Mouse (Mus musculus): ENCODE results near the gene Hdhd5. TPM values are rescaled to one million over a fixed set of nuclear protein-coding genes. Genes with fewer than 3 reads are reported as not detected.

Gene Hdhd5
- polyA plus RNA-seq, 1 experiment from 2014 or later, result 7.4 TPM

DNA sequence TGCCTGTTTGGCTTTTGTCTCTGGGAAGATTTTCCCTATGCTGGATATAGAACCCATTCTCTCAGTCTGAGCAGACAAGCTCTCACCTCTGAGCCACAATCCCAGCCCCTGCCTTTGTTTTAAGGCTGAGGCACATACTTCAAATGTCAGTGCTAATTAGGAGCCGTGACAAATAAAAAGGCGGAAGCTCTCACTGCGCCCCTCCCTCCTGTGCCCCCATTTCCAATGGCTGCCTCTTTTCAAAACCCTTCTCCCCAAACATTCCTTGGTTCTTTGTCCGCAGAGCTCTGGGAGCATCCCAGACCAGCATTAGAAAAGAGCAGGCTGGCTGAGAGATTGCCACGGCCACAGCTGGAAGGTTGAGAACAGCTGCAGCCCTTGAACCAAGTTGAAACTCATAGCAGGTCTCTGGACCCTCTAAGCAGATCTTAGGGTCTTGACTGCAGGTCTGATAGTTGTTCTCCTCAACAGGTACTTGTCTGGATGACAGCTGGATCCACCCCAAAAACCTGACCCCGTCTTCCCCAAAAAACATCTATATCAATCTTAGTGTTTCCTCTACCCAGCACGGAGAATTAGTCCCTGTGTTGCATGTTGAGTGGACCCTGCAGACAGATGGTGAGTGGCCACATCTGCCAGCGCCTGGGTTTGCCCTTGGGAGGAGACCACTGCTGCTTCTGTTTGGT lies 58.5 kb downstream of the Hdhd5 start:
- Histone ChIP-seq H3K9me3 (ENCODE audit: control insufficient read depth, low read length) (no peaks in the 10 kb centered on the region), H3K27ac (replicated peaks; ENCODE audit: low read depth, low read length) (no peak overlapping the region; the same call in 1 of the 2 replicates), H3K4me3 (ENCODE audit: low read depth, low read length) (no peak overlapping the region), H3K9ac (ENCODE audit: low read depth, low read length) (no peak overlapping the region), H3K4me2 (ENCODE audit: low read depth, low read length) (no peak overlapping the region), H3K36me3 (ENCODE audit: control insufficient read depth, insufficient read depth, low read length) (no peaks in the 10 kb centered on the region), H3K27me3 (replicated peaks; ENCODE audit: control insufficient read depth, insufficient read depth, low read length) (no peaks in the 10 kb centered on the region), H3K4me1 (ENCODE audit: control insufficient read depth, insufficient read depth, low read length) (peaks cover 21% of the 10 kb centered on the region)
- 23% methylated on average over 8 of the region's 8 CpGs for WGBS
- ATAC-seq (ENCODE audit: low read depth), result peak; percentile 21; the same call in 1 of the 2 replicates
- DNase-seq (ENCODE audit: low spot score), result no peak

- H3K4me1 ChIP-seq (ENCODE audit: control insufficient read depth, insufficient read depth, low read length), result peaks cover 21% of the 10 kb centered on the region
- H3K9ac ChIP-seq (ENCODE audit: low read depth, low read length), result no peak overlapping the region
- 10% methylated on average over 5 of the region's 5 CpGs for WGBS
- no peaks in the 10 kb centered on the region for H3K27me3 ChIP-seq (replicated peaks; ENCODE audit: control insufficient read depth, insufficient read depth, low read length)
- no peaks in the 10 kb centered on the region for H3K9me3 ChIP-seq (ENCODE audit: control insufficient read depth, low read length)
- no peak overlapping the region for H3K4me2 ChIP-seq (ENCODE audit: low read depth, low read length)
- H3K36me3 ChIP-seq (ENCODE audit: control insufficient read depth, insufficient read depth, low read length), result no peaks in the 10 kb centered on the region
- no peak overlapping the region; the same call in none of the 2 replicates for H3K27ac ChIP-seq (replicated peaks; ENCODE audit: low read depth, low read length)
- DNase-seq (ENCODE audit: low spot score), result no peak
- ATAC-seq (ENCODE audit: low read depth), result peak; percentile 71
- H3K4me3 ChIP-seq (ENCODE audit: low read depth, low read length), result no peak overlapping the region
Measured at GRCm38 (mm10) chr6:120471991-120472441, 59.1 kb downstream of the Hdhd5 start.

DNA sequence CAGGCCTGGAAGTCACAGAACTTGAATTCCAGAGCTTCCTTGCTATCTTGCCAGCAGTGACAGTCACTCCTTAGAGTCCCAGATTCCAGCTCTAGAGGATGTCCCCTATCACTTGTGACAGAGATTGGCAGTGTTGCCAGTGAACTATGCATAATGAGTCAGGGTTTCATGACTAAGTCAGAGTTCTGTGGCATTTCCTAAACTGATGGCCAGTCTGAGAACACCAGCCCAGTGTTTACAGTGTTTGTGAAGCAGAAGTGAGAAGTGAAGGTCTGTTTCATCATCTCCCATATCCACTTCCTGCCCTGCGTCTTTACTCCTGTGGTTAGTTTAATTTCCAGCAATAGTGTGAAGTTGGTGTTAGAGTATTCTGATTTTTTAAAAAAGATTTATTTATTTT lies 60.5 kb downstream of the Hdhd5 start:
- Histone ChIP-seq H3K4me2 (ENCODE audit: low read depth, low read length) (no peak overlapping the region), H3K27ac (replicated peaks; ENCODE audit: low read depth, low read length) (no peak overlapping the region), H3K9me3 (ENCODE audit: control insufficient read depth, low read length) (no peaks in the 10 kb centered on the region), H3K27me3 (replicated peaks; ENCODE audit: control insufficient read depth, insufficient read depth, low read length) (no peaks in the 10 kb centered on the region), H3K4me1 (ENCODE audit: control insufficient read depth, insufficient read depth, low read length) (peaks cover 21% of the 10 kb centered on the region), H3K36me3 (ENCODE audit: control insufficient read depth, insufficient read depth, low read length) (no peaks in the 10 kb centered on the region), H3K9ac (ENCODE audit: low read depth, low read length) (no peak overlapping the region), H3K4me3 (ENCODE audit: low read depth, low read length) (no peak overlapping the region)
- DNase-seq (ENCODE audit: low spot score), result no peak
- ATAC-seq (ENCODE audit: low read depth), result no peak
- WGBS, result 74% methylated on average over 1 of the region's 1 CpGs

DNA sequence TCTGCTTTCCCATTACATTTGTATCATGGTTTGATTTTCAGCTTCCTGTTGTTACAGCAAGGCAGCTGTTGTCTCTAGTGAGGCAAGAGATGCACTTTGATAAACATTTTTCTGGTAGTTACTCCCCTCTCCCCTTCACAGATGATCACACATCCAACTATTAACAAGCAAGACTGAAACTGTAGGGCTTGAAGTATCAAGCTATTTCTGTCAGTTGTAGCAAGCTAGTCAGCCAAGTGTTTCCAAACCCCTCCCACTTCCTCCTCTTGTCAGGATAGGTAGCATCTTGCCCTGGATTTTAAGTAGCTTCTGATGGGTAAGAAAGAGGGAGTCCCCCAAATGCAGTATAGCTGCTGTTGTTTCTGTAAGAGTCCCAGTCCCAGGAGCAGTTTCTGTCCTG lies 61.3 kb downstream of the Hdhd5 start:
- H3K36me3 ChIP-seq (ENCODE audit: control insufficient read depth, insufficient read depth, low read length), result no peaks in the 10 kb centered on the region
- H3K27me3 ChIP-seq (replicated peaks; ENCODE audit: control insufficient read depth, insufficient read depth, low read length), result peaks cover under 1% of the 10 kb centered on the region; the same call in 1 of the 2 replicates
- no peak overlapping the region for H3K4me2 ChIP-seq (ENCODE audit: low read depth, low read length)
- no peak for ATAC-seq (ENCODE audit: low read depth)
- H3K9ac ChIP-seq (ENCODE audit: low read depth, low read length), result no peak overlapping the region
- no peaks in the 10 kb centered on the region for H3K9me3 ChIP-seq (ENCODE audit: control insufficient read depth, low read length)
- H3K4me3 ChIP-seq (ENCODE audit: low read depth, low read length), result no peak overlapping the region
- no peak overlapping the region for H3K27ac ChIP-seq (replicated peaks; ENCODE audit: low read depth, low read length)
- H3K4me1 ChIP-seq (ENCODE audit: control insufficient read depth, insufficient read depth, low read length), result peaks cover 21% of the 10 kb centered on the region
- DNase-seq (ENCODE audit: low spot score), result no peak

- Histone ChIP-seq H3K9ac (ENCODE audit: low read depth, low read length) (no peak overlapping the region), H3K27ac (replicated peaks; ENCODE audit: low read depth, low read length) (no peak overlapping the region), H3K27me3 (replicated peaks; ENCODE audit: control insufficient read depth, insufficient read depth, low read length) (peaks cover 6% of the 10 kb centered on the region; the same call in 1 of the 2 replicates), H3K36me3 (ENCODE audit: control insufficient read depth, insufficient read depth, low read length) (no peaks in the 10 kb centered on the region), H3K4me3 (ENCODE audit: low read depth, low read length) (no peak overlapping the region), H3K9me3 (ENCODE audit: control insufficient read depth, low read length) (no peaks in the 10 kb centered on the region), H3K4me1 (ENCODE audit: control insufficient read depth, insufficient read depth, low read length) (peaks cover 22% of the 10 kb centered on the region), H3K4me2 (ENCODE audit: low read depth, low read length) (no peak overlapping the region)
- ATAC-seq (ENCODE audit: low read depth) (no peak), DNase-seq (ENCODE audit: low spot score) (no peak)
- WGBS, result 71% methylated on average over 3 of the region's 3 CpGs
Measured at GRCm38 (mm10) chr6:120469268-120469667, 61.9 kb downstream of the Hdhd5 start.

DNA sequence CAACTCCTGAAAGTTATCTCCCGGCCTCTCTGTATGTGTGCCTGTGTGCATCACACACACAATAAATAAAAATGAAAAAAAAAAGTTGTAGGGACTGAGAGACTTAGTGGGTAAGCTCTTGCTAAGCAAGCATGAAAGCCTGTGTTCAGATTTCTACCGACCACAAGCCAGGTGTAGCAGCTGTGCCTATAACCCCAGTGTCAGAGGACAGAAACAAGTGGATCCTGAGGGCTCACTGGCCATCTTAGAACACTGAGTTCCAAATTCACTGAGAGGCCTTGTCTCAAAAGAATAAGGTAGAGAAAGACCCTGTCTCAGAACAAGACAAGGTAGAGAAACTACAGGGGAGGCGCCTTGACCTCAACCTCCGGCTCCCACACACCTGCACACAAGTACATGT lies 62.9 kb downstream of the Hdhd5 start:
- H3K36me3 ChIP-seq (ENCODE audit: control insufficient read depth, insufficient read depth, low read length), result no peaks in the 10 kb centered on the region
- ATAC-seq (ENCODE audit: low read depth) (no peak), DNase-seq (ENCODE audit: low spot score) (no peak)
- H3K27ac ChIP-seq (replicated peaks; ENCODE audit: low read depth, low read length), result no peak overlapping the region
- no peak overlapping the region for H3K4me3 ChIP-seq (ENCODE audit: low read depth, low read length)
- peaks cover 25% of the 10 kb centered on the region for H3K4me1 ChIP-seq (ENCODE audit: control insufficient read depth, insufficient read depth, low read length)
- peaks cover 16% of the 10 kb centered on the region for H3K27me3 ChIP-seq (replicated peaks; ENCODE audit: control insufficient read depth, insufficient read depth, low read length)
- WGBS, result 91% methylated on average over 4 of the region's 4 CpGs
- H3K4me2 ChIP-seq (ENCODE audit: low read depth, low read length), result no peak overlapping the region
- no peaks in the 10 kb centered on the region for H3K9me3 ChIP-seq (ENCODE audit: control insufficient read depth, low read length)
- H3K9ac ChIP-seq (ENCODE audit: low read depth, low read length), result no peak overlapping the region

DNA sequence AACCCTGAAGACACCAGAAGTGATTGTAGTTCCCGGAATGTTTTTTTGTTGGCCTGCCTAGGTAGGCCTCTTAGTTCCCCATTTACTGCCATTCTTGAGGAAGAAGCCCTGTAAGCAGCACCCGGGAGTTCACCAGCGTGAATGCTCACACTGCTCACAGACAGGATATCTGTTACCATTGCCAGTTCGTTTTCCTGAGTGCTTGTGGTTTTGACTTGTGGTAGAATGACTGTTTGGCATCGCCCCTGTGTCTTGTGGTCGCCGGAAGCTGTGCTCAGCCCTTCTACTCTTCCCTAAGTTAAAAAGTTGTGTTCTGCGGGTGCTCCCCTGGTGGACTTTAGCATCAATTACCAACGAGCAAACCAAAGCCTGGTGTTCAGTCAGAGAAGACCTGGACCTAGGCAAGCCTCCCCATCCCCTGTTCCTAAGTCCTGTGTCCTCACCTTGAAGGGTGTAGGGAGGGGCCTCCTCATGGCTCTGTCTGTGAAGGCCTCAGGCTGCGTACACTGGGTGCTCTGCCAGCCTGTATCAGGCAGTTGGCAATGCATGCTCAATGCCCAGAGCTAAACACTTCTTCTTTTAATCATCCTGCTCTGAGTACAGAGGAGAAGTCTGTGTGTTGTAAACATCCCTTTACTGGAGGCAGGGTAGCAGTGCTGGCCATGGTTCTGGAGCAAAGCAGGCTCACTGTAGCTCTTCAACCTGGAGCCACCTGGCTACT lies 64.3 kb downstream of the Hdhd5 start:
- Histone ChIP-seq H3K4me2 (ENCODE audit: low read depth, low read length) (no peak overlapping the region), H3K4me1 (ENCODE audit: control insufficient read depth, insufficient read depth, low read length) (peaks cover 11% of the 10 kb centered on the region; the same call in 1 of the 2 replicates), H3K9ac (ENCODE audit: low read depth, low read length) (no peak overlapping the region), H3K9me3 (ENCODE audit: control insufficient read depth, low read length) (no peaks in the 10 kb centered on the region), H3K27me3 (replicated peaks; ENCODE audit: control insufficient read depth, insufficient read depth, low read length) (peaks cover 30% of the 10 kb centered on the region), H3K27ac (replicated peaks; ENCODE audit: low read depth, low read length) (no peak overlapping the region), H3K4me3 (ENCODE audit: low read depth, low read length) (no peak overlapping the region), H3K36me3 (ENCODE audit: control insufficient read depth, insufficient read depth, low read length) (no peaks in the 10 kb centered on the region)
- ATAC-seq (ENCODE audit: low read depth) (no peak), DNase-seq (ENCODE audit: low spot score) (no peak)
- 67% methylated on average over 10 of the region's 10 CpGs for WGBS

DNA sequence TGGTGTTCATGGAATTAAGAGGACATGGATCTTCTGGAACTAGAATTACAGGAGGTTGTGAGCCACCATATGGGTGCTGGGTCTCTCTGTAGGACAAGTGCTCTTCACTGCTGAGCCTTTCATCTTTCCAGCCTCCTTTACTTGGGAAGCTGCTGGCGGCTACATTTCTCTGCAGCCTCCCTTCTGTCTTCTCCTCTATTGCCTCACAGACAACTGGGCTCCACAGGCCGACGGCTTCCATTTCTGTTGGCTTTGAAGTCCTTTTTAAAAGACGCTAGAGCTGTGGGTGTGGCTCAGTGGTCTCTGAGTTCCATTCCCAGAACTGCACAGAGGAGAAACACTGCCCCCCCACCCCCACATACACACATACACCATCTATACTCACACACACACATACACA lies 65.7 kb downstream of the Hdhd5 start:
- H3K4me1 ChIP-seq (ENCODE audit: control insufficient read depth, insufficient read depth, low read length), result peaks cover 8% of the 10 kb centered on the region; the same call in 1 of the 2 replicates
- no peaks in the 10 kb centered on the region for H3K9me3 ChIP-seq (ENCODE audit: control insufficient read depth, low read length)
- peaks cover 38% of the 10 kb centered on the region for H3K27me3 ChIP-seq (replicated peaks; ENCODE audit: control insufficient read depth, insufficient read depth, low read length)
- ATAC-seq (ENCODE audit: low read depth) (no peak), DNase-seq (ENCODE audit: low spot score) (no peak)
- no peak overlapping the region for H3K4me3 ChIP-seq (ENCODE audit: low read depth, low read length)
- H3K27ac ChIP-seq (replicated peaks; ENCODE audit: low read depth, low read length), result no peak overlapping the region
- H3K9ac ChIP-seq (ENCODE audit: low read depth, low read length), result no peak overlapping the region
- no peaks in the 10 kb centered on the region for H3K36me3 ChIP-seq (ENCODE audit: control insufficient read depth, insufficient read depth, low read length)
- H3K4me2 ChIP-seq (ENCODE audit: low read depth, low read length), result no peak overlapping the region
- 59% methylated on average over 4 of the region's 4 CpGs for WGBS

All from embryonic facial prominence, embryonic 14.5 days (tissue).